Mouse (Mus musculus): Measurements from ENCODE around the gene Myl7. TPM values are rescaled to one million over a fixed set of nuclear protein-coding genes. Genes with fewer than 3 reads are reported as not detected.

Myl7 gene
- polyA plus RNA-seq, 1 experiment, result 0.29 TPM

DNA sequence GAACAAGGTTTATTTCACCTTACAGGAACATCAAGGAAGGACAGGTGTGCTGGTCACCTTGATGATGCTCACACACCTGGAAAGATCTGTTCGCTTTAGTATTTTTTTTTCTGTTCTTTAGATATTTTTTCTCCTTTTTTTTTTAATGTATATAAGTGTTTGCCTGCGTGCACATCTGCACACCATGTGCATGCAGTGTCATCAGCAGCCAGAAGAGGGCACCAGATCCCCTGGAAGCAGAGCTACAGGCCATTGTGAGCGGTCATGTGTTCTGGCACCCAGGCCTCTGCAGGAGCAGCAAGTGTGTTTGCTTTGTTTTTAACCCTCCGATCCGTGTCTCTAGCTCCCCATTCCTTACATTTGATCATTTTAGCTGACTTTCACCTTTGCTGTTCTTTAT lies 18.7 kb downstream of the Myl7 start:
- no peak for TF ChIP-seq POLR2A (IDR thresholded peaks at IDR 0.05; ENCODE audit: borderline replicate concordance, extremely low read depth, insufficient read depth, insufficient read length, poor library complexity, severe bottlenecking)
- TF ChIP-seq CTCF (IDR thresholded peaks at IDR 0.05; ENCODE audit: borderline replicate concordance, extremely low read depth, insufficient read depth, insufficient read length), result peak; percentile 75
- DNase-seq (ENCODE audit: low read depth), result peak; percentile 69

GRCm38 (mm10) chr11:5878661-5879060 lies 19.9 kb downstream of the Myl7 start:
- TF ChIP-seq CTCF (IDR thresholded peaks at IDR 0.05; ENCODE audit: borderline replicate concordance, extremely low read depth, insufficient read depth, insufficient read length), result no peak
- TF ChIP-seq POLR2A (IDR thresholded peaks at IDR 0.05; ENCODE audit: borderline replicate concordance, extremely low read depth, insufficient read depth, insufficient read length, poor library complexity, severe bottlenecking), result no peak
- no peak for DNase-seq (ENCODE audit: low read depth)

DNA sequence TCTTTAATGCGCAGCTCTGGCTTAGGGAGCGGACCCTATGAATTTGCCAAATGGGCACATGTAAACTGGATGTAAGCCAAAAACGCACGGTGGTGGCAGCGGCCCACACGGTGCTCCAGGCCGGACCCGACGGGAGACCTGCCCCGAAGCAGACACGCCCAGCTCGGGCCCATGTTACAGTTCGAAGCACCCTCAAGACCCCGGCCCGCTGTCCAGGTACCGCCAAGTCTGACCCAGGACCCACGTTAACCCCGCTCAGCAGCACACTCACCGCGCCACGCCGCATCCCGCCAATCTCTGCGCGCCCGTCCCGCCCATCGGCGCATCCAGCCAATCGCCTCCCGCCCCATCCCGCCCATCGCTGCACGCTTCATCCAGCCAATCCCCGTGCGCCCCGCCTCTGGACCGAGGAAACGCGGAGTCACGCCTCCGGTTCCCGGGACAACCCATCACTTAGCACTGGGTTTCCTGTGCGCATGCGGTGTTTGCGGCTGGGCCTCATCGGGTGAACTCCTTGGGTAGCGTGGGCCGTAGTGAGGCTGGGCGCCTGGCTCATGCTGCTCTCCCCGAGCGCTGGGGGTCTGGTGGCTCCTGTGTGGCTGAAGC lies 20.6 kb downstream of the Myl7 start, which contains the start of gene Pold2:
Gene Pold2, minus strand, starts transcription at position 372 of the 606 bp plus-strand sequence.
- TF ChIP-seq POLR2A (IDR thresholded peaks at IDR 0.05; ENCODE audit: borderline replicate concordance, extremely low read depth, insufficient read depth, insufficient read length, poor library complexity, severe bottlenecking), result peak; percentile 41; the same call in 1 of the 2 replicates
- TF ChIP-seq CTCF (IDR thresholded peaks at IDR 0.05; ENCODE audit: borderline replicate concordance, extremely low read depth, insufficient read depth, insufficient read length), result no peak
- peak; percentile 99 for DNase-seq (ENCODE audit: low read depth)

GRCm38 (mm10) chr11:5877421-5877820 lies 21.2 kb downstream of the Myl7 start:
- peak; percentile 14 for DNase-seq (ENCODE audit: low read depth)
- TF ChIP-seq POLR2A (IDR thresholded peaks at IDR 0.05; ENCODE audit: borderline replicate concordance, extremely low read depth, insufficient read depth, insufficient read length, poor library complexity, severe bottlenecking) (no peak), CTCF (IDR thresholded peaks at IDR 0.05; ENCODE audit: borderline replicate concordance, extremely low read depth, insufficient read depth, insufficient read length) (no peak)

DNA sequence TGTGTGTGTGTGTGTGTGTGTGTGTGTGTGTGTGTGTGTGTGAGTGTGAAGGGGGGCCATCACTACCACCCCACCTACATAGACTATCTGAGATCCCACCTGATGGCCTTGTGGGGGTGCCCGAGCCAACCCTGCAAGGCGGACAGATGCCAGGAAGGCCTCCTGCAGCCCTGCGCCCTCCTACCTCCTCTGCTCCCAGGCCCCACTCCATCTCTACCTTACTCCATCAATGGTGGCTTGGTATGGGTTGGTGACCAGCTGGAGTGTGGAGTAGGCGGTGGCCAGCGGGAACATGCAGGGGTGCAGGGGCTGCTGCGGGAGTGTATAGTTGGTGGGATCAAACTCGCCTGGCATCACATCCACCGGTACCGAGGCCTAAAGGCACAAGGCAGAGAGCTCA lies 25.4 kb downstream of the Myl7 start:
- TF ChIP-seq POLR2A (IDR thresholded peaks at IDR 0.05; ENCODE audit: borderline replicate concordance, extremely low read depth, insufficient read depth, insufficient read length, poor library complexity, severe bottlenecking) (no peak), CTCF (IDR thresholded peaks at IDR 0.05; ENCODE audit: borderline replicate concordance, extremely low read depth, insufficient read depth, insufficient read length) (no peak)
- DNase-seq (ENCODE audit: low read depth), result no peak

DNA sequence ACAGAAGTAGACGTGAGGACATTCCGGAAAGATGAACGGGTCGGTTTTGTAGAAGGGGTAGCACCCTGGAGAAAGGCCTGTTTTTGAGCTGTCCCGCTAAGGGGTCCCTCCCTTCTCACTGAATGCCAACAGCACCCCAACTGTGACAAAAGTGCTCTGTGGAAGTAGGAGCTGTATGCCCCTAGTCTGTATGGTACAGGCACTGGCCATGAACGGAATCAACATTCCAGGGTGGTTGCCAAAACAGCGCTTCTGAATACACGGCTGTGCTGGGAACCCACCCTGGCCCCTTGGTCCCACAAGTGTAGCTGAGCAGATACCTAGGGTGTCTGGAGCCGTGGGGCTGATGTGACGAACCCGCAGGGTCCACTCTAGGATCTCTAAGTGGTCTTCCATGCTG lies 25.9 kb downstream of the Myl7 start:
- no peak for TF ChIP-seq CTCF (IDR thresholded peaks at IDR 0.05; ENCODE audit: borderline replicate concordance, extremely low read depth, insufficient read depth, insufficient read length)
- TF ChIP-seq POLR2A (IDR thresholded peaks at IDR 0.05; ENCODE audit: borderline replicate concordance, extremely low read depth, insufficient read depth, insufficient read length, poor library complexity, severe bottlenecking), result no peak
- DNase-seq (ENCODE audit: low read depth), result no peak

- no peak for TF ChIP-seq POLR2A (IDR thresholded peaks at IDR 0.05; ENCODE audit: borderline replicate concordance, extremely low read depth, insufficient read depth, insufficient read length, poor library complexity, severe bottlenecking)
- no peak for TF ChIP-seq CTCF (IDR thresholded peaks at IDR 0.05; ENCODE audit: borderline replicate concordance, extremely low read depth, insufficient read depth, insufficient read length)
- DNase-seq (ENCODE audit: low read depth), result no peak
These were observed 28.5 kb downstream of the Myl7 start for GRCm38 (mm10) chr11:5870069-5870468.

DNA sequence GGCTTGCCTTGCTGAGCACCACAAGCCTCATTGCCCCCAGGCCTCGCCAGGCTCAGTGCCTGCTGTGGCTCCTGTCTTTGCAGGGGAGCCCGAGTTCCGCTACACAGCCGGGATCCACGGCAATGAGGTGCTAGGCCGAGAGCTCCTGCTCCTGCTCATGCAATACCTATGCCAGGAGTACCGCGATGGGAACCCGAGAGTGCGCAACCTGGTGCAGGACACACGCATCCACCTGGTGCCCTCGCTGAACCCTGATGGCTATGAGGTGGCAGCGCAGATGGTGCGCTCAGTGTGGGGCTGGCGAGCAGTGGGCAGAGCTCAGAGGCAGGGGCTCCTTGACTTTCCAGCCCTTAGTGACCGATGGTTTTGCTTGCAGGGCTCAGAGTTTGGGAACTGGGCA lies 29.3 kb downstream of the Myl7 start:
- no peak for TF ChIP-seq POLR2A (IDR thresholded peaks at IDR 0.05; ENCODE audit: borderline replicate concordance, extremely low read depth, insufficient read depth, insufficient read length, poor library complexity, severe bottlenecking)
- TF ChIP-seq CTCF (IDR thresholded peaks at IDR 0.05; ENCODE audit: borderline replicate concordance, extremely low read depth, insufficient read depth, insufficient read length), result no peak
- DNase-seq (ENCODE audit: low read depth), result no peak

DNA sequence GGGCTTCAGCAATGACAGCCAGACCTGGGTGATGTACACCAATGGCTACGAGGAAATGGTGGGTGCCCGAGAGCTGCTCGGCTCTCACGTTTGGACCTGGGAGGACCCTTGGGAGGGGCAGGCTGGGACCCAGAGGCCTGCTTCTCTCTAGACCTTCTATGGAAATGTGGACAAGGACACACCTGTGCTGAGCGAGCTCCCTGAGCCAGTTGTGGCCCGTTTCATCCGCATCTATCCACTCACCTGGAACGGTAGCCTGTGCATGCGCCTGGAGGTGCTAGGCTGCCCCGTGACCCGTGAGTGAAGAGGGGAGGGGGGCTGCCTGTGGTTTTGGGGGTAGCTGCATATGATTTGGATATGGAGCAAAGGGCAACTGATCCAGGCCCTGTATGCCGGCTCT lies 30.3 kb downstream of the Myl7 start:
- no peak for DNase-seq (ENCODE audit: low read depth)
- no peak for TF ChIP-seq CTCF (IDR thresholded peaks at IDR 0.05; ENCODE audit: borderline replicate concordance, extremely low read depth, insufficient read depth, insufficient read length)
- no peak for TF ChIP-seq POLR2A (IDR thresholded peaks at IDR 0.05; ENCODE audit: borderline replicate concordance, extremely low read depth, insufficient read depth, insufficient read length, poor library complexity, severe bottlenecking)

GRCm38 (mm10) chr11:5867196-5867595 lies 31.4 kb downstream of the Myl7 start:
- TF ChIP-seq POLR2A (IDR thresholded peaks at IDR 0.05; ENCODE audit: borderline replicate concordance, extremely low read depth, insufficient read depth, insufficient read length, poor library complexity, severe bottlenecking) (no peak), CTCF (IDR thresholded peaks at IDR 0.05; ENCODE audit: borderline replicate concordance, extremely low read depth, insufficient read depth, insufficient read length) (no peak)
- no peak for DNase-seq (ENCODE audit: low read depth)

- no peak for DNase-seq (ENCODE audit: low read depth)
- TF ChIP-seq POLR2A (IDR thresholded peaks at IDR 0.05; ENCODE audit: borderline replicate concordance, extremely low read depth, insufficient read depth, insufficient read length, poor library complexity, severe bottlenecking), result no peak
- no peak for TF ChIP-seq CTCF (IDR thresholded peaks at IDR 0.05; ENCODE audit: borderline replicate concordance, extremely low read depth, insufficient read depth, insufficient read length)
These were observed 36.0 kb downstream of the Myl7 start for GRCm38 (mm10) chr11:5862394-5863105.
